Mouse (Mus musculus) neutrophil, adult 5-6 weeks (primary cell): ENCODE data around the gene Lbhd1. TPM values are rescaled to one million over a fixed set of nuclear protein-coding genes. Genes with fewer than 3 reads are reported as not detected.
"Not testable (repeated sequence)": the region's sequence is repeated elsewhere in the genome, so short reads cannot be mapped to it uniquely, and the experiment has no call there.

ENCODE experiments used
- ATAC-seq: fragments of 151-379, 151-347 bp; 2 replicates; pipeline ENCODE4 v1.8.0; 2017; ENCODE audit warnings: mild to moderate bottlenecking, moderate TSS enrichment; ENCODE audit not compliant: insufficient number of reproducible peaks, poor library complexity, low FRiP score, severe bottlenecking; ENCODE audit errors: extremely low read depth
- total RNA-seq: library from RNA; stranded (forward); fragments of 200-1000 nt; gene quantifications from 2 replicates; pipeline ENCODE4 v1.2.3, GENCODE M21; 2017

Lbhd1 gene
- 13.4 and 31.1 TPM in 2 replicates for total RNA-seq

DNA sequence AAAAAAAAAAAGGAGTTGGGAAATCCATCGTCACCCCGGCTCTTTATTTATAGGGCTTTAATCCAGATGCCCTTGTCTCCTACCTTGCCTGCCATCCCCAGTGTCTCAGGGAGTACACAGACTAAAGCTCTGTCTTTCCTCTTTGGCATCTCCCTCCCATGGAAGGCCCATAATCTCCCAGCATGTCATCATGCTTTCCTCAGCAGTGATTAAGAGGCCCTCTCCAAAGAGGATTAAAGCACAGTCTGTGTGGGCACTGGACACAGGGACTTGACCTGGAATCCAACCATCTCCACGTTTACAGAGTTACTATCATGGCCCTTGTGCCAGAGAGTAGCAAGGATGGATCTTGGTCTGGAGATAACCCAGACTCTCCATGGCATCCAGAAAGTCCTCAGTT, at the start of gene Lbhd1, which contains the start of gene Gm49403:
Gene Lbhd1, plus strand, starts transcription at position 117 of the 400 bp plus-strand sequence.
Gene Gm49403, plus strand, starts transcription at position 315 of the 400 bp plus-strand sequence.
- no peak for ATAC-seq

DNA sequence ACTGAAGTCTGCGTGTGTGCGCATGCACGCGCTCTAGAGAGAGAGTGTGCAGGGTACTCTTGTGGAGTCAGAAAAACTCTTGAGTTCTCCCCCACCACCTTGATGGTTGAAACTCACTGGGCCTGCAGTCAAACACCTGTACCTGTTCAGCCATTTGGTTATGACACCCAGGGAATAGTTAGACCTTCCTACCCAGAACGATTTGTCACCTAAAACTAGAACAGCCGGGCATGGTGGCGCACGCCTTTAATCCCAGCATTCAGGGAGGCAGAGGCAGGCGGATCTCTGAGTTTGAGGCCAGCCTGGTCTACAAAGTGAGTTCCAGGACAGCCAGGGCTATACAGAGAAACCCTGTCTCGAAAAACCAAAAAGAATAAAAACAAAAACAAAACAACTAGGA, 47.2 kb upstream of the Lbhd1 start:
- ATAC-seq: not testable (repeated sequence)

DNA sequence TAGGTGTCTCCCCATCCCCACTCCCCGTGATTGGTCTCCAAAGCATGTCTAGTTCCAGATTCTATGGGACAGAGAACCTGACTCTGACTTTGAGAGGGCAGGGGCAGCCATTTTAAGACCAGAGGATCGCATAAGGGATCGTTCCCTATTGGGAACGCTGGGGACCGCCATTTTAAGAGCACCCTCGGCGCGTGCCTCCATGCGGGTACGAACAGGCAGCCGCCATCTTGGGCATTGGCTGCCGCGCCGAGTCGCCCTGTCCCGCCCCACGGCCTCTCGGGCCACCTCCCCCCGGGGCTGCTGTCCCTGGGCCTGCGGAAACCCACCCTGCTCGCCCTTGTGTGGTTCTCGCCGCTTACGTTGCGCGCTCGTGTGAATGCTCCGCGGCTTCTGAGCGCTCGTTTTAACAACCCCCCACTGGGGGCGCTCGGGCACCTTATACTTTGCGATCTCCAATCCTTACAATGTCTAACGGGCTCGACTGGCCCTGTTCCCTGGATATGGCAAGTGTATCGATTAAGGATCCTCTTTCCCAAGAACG, 46.2 kb upstream of the Lbhd1 start, which contains the start of gene Bscl2:
Gene Bscl2, plus strand, starts transcription at position 217 of the 541 bp plus-strand sequence.
- peak; percentile 67 for ATAC-seq

DNA sequence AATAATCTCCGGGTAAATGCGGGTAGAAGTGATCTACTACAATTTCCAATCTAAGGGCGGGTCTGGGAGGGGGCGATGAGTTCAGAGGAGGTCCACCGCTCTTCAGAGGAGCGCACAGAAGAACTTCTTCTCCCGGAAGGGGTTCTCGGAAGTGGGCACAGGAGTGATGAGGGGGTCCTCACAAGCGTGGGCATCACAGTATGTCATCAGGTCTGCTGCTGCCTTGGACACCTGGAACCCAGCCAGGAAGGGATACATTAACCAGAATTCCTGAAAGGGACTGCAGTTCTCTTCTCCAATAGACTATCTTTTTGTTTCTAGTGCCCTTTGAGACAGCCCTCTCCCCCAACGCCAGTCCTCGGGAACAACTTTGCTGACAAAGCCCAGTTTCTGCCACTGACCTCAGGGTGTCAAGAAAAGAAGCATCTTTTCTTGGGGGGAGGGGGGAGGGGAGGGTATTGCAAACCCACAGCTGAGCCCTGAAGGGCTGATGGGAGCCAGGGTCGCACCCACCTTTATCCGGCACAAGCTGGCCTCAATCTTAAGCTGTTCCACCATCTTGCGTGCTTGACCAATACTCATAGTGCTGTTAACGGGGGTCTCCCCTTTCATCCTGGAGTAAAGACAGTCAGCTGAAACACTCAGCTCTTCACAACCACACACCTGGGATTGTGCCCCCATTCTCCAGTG, 45.3 kb upstream of the Lbhd1 start:
- no peak for ATAC-seq

DNA sequence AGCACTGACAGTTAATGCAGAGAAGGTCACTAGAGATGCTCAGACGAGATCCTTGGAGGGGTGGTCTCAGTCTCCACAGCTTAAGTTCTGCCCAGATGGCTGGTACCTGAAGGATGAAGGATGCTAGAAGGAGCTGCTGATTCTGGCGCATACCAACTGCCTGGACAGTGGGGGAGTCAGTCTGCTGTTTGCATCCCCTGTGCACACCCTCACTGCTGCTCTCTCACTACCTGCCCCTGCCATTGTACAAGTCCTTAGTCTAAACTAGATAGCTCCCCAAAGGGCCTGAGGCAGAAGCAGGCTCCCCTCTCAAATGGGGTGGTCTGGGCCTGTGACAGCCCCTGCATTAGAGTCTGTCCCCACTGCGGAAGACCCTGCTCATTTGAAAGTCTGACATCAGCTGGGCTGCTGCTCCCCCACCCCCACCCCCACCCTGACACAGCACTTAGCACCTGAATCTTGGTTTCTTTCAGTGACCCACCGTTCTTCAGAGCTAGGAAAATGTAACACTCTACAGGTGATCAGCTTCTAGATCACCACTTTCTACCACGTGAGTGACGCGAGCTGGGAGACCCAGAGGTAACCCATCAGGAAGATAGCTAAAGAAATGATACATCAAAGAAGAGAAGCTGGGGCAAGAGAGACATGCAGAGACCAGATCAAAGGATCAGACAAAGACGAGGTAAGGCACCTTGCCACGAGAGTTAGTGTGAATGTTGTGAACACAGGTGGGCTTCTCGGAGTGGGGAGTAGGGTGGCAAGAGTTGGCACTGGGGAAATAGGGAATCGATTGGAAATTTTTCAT, 44.2 kb upstream of the Lbhd1 start, which contains the start of gene Gng3:
Gene Gng3, minus strand, starts transcription at position 92 of the 805 bp plus-strand sequence.
- no peak for ATAC-seq

DNA sequence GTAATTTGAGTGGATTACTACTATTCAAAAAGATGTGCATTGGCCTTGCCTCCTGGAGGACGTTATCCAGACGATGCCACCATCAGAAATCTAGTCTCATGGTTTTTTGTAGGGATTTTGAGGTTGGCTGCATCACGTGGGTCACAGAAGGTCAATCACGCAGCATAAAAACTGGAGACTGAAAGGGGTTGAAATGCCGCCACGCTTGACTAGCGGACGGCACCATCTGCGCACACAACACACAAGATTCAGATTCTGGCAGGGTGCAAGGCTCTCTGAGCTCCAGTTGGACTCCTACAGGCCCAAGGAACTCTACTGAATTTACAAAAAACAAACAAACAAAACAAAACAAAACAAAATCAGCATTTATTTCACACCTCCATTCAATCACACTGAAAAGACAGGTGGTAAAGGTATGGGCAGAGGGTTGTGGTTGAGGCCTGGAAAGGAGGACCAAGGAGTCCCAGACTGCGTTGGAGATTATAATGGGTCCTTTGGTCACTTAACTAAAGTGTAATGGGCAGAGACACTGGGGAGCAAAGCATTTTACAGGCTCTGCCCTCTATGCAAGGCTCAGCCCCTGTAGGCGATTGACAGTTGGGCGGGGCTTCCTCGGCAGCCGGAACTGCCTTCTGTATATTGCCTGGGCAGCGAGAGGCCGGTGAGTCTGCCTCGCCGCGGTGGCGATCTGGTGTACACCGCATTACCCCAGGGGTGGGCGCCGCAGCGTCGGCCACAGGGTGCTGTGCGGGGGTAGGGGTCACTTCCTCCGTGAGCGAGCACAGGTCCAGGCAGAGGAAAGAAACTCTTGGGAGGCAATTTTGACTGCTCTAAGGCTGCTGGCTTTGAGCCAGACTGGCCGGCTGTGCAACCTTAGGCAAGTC, 43.4 kb upstream of the Lbhd1 start:
- peak; percentile 48; the same call in 1 of the 2 replicates for ATAC-seq

DNA sequence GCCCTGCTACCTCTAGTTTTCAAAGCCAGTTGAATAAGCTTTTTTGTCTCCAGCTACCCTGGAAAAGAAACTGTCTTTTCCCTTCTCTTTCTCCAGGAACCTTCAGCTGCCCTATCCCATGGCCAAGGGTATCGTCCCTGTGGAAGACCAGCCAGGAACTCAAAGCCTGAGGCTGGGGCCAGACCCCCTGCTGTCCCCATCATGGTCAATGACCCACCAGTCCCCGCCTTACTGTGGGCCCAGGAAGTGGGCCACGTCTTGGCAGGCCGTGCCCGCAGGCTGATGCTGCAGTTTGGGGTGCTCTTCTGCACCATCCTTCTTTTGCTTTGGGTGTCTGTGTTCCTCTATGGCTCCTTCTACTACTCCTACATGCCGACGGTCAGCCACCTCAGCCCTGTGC, 42.5 kb upstream of the Lbhd1 start:
- no peak for ATAC-seq

DNA sequence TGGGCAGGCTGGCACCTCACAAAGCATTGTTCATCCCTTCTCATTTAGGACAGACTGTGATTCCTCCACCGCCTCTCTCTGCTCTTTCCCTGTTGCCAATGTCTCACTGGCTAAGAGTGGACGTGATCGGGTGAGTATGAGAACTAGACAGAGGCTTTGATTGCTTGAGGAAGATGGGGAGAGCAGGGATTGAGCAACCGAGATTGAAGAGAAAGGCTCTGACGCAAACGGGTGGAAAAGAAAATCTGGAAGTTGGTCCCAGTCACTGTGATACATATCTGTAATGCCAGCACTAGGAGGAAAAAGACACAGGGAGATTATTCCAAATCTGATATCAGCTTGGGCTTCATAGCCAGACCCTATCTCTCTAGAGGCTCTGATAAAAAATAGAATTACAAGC, 40.6 kb upstream of the Lbhd1 start:
- no peak for ATAC-seq

DNA sequence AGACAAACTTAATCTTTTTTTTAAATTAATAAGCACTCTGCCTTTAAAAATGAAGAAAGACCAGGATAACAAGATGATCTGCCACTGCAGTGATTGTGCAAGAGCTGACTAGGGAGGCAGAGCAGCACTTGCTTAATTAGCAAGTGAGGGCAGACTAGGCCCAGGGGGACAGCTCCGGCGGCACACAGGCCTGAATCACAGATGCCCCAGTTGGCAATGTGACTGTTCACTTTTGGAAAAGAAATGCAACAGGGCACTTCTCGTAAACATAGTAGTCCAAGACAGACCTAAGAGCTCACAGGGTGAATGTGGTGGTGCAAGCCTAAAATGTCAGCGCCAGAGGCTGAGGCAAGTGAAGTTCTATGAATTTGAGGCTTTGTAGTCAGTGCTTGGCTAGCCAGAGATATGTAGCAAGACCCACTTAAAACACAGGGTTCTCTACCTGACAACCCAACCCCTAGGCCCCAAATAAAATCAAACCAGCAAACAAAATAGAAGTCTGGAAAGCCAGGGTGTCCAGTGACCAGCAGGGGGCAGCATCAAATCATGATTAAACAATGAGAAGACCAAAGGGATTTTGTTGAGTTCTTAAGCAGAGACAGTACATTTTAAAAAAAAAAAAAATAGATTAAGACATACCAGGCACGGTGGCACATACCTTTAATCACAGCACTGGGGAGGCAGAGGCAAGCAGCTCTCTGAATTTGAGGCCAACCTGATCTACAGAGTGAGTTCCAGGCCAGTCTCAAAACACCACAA, 39.0 kb upstream of the Lbhd1 start:
- peak; percentile 51; the same call in 1 of the 2 replicates for ATAC-seq

DNA sequence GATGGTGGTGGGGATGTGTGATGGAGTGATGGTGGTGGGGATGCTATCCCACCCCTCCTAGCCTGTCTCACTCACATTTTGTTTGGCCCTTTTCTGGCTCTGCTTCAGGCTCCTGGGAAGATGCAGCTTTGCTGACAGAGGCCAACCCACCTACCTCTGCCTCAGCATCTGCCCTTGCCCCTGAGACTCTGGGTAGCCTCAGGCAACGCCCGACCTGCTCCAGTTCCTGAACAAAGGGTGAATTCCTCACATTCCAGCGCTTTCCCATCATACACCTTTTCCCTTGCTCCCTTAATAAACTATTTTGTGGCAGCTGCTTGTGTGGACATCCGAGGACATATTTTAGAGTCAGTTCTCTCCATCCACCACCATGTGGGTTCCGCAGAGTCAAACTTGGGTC, 35.2 kb upstream of the Lbhd1 start:
- ATAC-seq: no peak

DNA sequence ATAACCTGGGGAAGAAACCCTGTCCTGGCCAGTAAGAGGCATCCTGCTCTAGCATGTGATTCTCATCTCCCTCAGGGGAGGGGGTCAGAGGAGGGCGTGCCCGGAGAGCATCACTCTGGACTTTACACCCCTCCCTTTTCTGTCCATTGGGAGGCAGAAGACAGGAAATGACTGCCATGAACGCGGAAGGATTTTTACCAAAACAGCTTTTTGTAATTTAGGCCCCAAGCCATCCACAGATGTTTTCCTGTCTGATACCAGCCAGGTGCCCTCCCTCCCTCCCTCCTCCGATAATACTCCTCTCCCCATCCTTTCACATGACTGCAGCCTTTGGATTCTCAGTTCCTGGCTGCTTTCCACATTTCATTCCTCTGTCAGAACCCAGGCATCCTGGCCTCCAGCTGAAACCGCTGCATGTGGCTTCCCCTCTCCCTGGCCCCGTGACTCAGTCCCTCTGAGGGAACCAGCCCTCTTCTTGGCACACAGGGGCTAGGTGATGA, 33.1 kb upstream of the Lbhd1 start, which contains the start of gene Lrrn4cl:
Gene Lrrn4cl, plus strand, starts transcription at position 367 of the 500 bp plus-strand sequence.
- no peak for ATAC-seq

DNA sequence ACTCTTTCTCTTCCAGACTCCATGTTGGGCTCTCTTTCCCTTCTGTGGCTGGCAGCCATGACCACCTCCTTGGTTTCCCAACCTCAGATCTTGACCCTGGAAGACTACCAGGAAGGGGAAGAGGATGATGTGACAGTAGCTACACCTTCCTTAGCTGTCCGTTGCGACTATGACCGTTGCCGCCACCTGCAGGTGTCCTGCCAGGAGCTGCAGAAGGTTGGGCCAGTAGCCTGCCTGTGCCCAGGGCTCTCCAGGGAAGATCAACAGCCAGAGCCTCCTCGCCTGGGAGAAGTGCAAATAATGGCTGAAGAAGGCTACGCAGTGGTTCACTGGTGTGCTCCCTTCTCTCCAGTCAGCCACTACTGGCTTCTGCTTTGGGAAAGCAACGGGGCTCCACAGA, 31.9 kb upstream of the Lbhd1 start:
- no peak for ATAC-seq

DNA sequence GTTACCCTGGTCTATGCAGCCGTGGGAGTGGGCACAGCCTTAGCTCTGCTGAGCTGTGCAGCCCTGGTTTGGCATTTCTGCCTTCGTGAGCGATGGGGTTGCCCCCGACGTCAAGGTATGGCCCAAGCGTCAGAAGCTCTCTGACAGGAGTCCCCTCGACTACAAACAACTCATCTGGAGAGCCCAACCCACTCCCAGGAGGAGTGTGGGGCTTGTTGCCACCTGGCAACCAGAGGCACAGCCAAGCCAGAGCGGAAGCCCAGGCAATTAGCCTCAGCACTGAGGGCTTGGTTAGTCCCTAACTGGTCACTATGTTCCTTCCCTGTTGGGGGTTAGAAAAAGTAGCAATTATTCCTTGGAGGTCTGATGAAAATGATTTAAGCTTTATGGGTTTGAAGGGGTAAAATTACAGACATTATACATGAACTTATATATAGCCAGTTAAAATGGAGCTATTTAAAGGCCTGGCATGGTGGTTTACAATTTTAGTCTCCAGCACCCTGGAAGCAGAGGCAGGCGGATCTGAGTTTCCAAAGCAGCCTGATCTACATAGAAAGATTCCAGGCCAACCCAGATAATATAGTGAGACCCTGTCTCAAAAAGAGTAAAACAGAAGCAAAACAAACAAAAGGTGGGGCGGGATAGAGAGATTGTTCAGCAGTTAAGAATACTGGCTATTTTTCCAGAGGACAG, 31.1 kb upstream of the Lbhd1 start:
- ATAC-seq: no peak

DNA sequence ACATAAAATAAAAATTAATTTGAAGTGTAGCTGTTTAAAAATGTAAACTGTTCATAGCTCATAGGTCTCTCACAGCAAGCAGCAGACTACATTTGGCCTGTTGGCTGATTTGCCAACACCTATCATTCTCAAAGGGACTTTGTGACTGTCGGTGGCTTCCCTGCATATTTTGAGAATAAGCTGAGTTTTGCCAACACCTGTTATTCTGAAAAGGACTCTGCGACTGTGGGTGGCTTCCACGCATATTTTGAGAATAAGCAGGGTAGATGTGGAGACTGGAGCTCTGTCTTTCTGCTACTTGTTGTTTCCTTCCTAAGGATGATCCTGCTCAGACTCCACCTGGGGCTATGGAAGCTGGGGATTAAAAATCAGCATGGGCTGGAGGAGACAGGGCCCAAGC, 30.4 kb upstream of the Lbhd1 start:
- ATAC-seq: no peak

DNA sequence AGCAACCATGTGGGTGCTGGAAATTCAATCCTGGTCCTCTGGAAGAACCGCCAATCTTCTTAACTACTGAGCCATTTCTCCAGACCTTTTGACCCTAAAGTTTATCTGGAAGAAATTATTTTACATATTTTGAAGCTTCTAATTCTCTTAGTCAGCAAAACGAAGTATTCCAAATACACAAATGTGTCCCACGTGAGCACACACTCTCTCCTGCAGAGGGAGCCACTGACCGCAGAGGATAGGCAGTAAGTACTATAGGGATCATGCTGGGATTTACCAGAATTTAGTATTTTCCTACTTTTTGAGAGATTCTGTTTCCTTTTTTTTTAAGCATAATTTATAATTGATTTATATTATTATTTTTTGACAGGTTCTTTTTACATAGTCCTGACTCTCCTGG, 25.8 kb upstream of the Lbhd1 start:
- no peak for ATAC-seq

DNA sequence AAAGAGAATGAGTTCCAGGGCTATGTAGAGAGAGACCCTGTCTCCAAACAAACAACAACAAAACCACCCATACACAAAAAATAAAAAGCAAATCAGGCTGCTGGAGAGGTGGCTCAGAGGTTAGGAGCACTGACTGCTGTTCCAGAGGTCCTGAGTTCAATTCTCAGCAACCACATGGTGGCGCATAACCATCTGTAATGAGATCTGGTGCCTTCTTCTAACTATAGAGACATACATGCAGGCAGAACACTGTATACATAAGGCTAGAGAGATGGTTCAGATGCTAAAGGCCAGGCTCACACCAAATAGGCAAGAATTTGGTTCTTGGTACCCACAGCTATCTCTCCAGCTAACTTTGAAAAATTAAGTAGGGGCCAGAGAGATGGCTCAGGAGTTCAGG, 24.5 kb upstream of the Lbhd1 start:
- no peak for ATAC-seq

DNA sequence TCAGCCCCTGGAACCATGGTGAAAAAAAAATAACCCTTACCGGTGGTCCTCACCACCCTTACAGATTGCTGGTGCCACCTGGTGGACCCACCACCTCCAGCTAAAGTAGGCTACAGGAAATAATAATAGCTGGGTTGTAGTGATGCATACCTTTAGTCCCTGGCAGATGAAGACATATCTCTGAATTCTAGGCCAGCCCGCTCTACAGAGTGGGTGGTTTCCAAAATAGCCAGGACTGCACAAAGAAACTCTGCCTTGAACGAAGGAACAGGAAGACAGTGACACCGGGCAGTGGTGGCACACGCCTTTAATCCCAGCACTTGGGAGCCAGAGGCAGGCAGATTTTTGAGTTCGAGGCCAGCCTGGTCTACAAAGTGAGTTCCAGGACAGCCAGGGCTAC, 19.3 kb upstream of the Lbhd1 start:
- no peak for ATAC-seq
